Mouse (Mus musculus) midbrain, embryonic 10.5 days (tissue): ENCODE data around the gene Napepld. TPM values are rescaled to one million over a fixed set of nuclear protein-coding genes. Genes with fewer than 3 reads are reported as not detected.
"Not testable (repeated sequence)": the region's sequence is repeated elsewhere in the genome, so short reads cannot be mapped to it uniquely, and the experiment has no call there.

Experiments used
- DNase-seq: peaks from one replicate; pipeline ENCODE4 v3.0.0-alpha.2; 2017; ENCODE audit warnings: low spot score
- H3K27ac ChIP-seq: fragments of 300-500 bp; sonication (generic); replicated peaks from 2 replicates; pipeline ENCODE4 v1.5.1; 2016; ENCODE audit warnings: mild to moderate bottlenecking
- H3K27me3 ChIP-seq: fragments of 300-500 bp; sonication (generic); 2 replicates; pipeline ENCODE4 v1.6.1; 2016; ENCODE audit warnings: low read depth, mild to moderate bottlenecking; ENCODE audit not compliant: poor library complexity, severe bottlenecking
- H3K36me3 ChIP-seq: fragments of 300-500 bp; sonication (generic); 2 replicates; pipeline ENCODE4 v1.6.1; 2016; ENCODE audit warnings: mild to moderate bottlenecking, moderate library complexity
- H3K4me1 ChIP-seq: fragments of 300-500 bp; sonication (generic); 2 replicates; pipeline ENCODE4 v1.6.1; 2016
- H3K4me3 ChIP-seq: fragments of 300-500 bp; sonication (generic); 2 replicates; pipeline ENCODE4 v1.5.1; 2016; ENCODE audit warnings: mild to moderate bottlenecking, moderate library complexity
- H3K9me3 ChIP-seq: fragments of 300-500 bp; sonication (generic); replicated peaks from 2 replicates; pipeline ENCODE4 v1.6.1; 2016; ENCODE audit warnings: mild to moderate bottlenecking
- WGBS: fragments of 180-500 bp; shearing (Covaris S2); methylation state at CpG from one replicate; pipeline ENCODE4 v1.1.7; 2016; 5-methylcytosine and 5-hydroxymethylcytosine counted together
- polyA plus RNA-seq: library from polyadenylated mRNA; unstranded; fragments of >200 nt; fragmentation: Nextera tagmentation; extraction: Ambion mirVana; gene quantifications from 2 replicates; pipeline ENCODE4 v1.2.1, GENCODE M21; 2016

Napepld gene
- polyA plus RNA-seq, 1 experiment from 2014 or later: 10.4 TPM

DNA sequence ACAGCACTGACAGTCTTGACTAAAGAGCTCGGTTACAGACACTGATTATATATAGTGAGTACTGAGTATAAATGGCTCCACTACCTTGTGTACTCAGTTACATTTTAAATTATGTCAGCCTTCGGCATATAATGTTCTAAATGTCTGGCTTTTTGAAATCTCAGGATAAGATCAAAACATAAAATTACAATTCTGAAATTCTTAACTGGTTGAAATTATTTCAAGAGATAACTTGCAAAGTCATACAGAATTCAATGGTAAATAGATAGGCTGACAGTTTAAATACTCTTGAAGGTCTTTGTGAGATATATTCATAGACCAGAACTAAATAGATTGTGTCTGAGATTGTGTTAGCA lies 791 bp upstream of the Napepld start:
- WGBS: 61% methylated on average over 2 of the region's 2 CpGs
- Histone ChIP-seq H3K9me3 (no peaks in the 10 kb centered on the region), H3K4me1 (peaks cover 21% of the 10 kb centered on the region), H3K27me3 (no peaks in the 10 kb centered on the region), H3K27ac (peak overlapping the region; percentile 99), H3K4me3 (peak overlapping the region; percentile 72), H3K36me3 (0 out of 2 replicates have a peak, but pooled peaks cover 4% of the 10 kb centered on the region)
- DNase-seq: no peak

DNA sequence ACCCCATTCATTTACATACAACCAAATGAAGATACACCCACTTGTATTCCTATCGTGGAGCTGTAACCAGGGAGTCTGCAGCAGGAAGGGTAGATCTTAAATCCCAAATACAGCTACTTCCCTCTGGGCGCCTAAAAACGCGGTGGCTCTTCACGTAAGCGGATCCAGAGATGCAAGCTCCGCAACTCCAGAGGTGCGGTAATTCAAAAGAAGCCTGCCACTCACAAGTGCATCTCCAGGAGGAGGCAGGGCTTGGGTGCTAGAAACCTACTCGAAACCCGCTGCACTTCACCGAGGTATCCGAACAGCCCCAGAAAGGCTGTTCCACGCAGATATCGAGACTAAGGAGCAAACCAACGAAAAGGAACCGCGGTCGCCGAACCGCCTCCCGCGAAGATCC lies 262 bp downstream of the Napepld start:
- Histone ChIP-seq H3K27me3 (no peaks in the 10 kb centered on the region), H3K27ac (peak overlapping the region; percentile 99), H3K36me3 (0 out of 2 replicates have a peak, but pooled peaks cover 4% of the 10 kb centered on the region), H3K4me1 (peaks cover 21% of the 10 kb centered on the region), H3K9me3 (no peaks in the 10 kb centered on the region), H3K4me3 (peak overlapping the region; percentile 72)
- under 1% methylated on average over 22 of the region's 22 CpGs for WGBS
- DNase-seq: no peak

DNA sequence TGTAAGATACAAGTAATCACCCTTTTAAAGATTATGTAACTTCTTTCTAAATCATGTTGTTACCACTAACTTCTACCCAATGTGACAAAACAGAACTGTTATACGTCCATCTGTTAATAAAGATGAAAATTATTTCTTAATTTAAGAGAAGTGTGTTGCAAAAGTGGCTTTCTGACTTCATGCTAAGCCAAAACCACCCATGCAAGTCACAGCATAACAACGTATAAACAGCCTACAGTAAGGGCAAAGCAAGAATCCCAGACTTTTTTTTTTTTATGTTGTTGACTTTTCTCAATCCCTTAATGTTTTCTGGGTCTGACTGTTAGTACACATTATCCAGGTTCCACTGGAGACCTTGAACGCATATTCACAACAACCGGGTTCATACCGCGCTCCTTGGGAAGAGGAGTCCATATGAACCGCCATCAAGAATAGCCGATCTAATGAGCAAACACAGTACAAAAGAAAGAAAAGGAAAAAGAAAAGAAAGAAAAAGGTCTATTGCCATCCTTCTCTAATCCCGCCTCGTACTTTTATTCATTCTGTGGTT lies 849 bp downstream of the Napepld start:
- WGBS: 13% methylated on average over 10 of the region's 10 CpGs
- no peak for DNase-seq
- Histone ChIP-seq H3K27me3 (no peaks in the 10 kb centered on the region), H3K4me1 (peaks cover 21% of the 10 kb centered on the region), H3K27ac (peak overlapping the region; percentile 99), H3K4me3 (peak overlapping the region; percentile 72), H3K36me3 (0 out of 2 replicates have a peak, but pooled peaks cover 4% of the 10 kb centered on the region), H3K9me3 (no peaks in the 10 kb centered on the region)

DNA sequence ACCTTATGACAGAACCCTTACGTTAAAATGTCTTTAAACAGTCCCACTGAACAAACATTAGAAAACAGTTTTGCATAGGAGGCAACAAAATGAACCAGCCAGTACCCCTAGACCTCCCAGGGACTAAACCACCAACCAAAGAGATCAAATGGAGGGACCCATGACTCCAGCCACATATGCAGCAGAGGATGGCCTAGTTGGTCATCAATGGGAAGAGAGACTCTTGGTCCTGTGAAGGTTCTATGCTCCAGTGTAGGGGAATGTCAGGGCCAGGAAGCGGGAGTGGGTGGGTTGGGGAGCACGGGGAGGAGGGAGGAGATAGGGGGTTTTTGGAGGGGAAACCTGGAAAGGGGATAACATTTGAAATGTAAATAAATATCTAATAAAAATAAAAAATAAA lies 1.6 kb downstream of the Napepld start:
- not testable (repeated sequence) for DNase-seq

DNA sequence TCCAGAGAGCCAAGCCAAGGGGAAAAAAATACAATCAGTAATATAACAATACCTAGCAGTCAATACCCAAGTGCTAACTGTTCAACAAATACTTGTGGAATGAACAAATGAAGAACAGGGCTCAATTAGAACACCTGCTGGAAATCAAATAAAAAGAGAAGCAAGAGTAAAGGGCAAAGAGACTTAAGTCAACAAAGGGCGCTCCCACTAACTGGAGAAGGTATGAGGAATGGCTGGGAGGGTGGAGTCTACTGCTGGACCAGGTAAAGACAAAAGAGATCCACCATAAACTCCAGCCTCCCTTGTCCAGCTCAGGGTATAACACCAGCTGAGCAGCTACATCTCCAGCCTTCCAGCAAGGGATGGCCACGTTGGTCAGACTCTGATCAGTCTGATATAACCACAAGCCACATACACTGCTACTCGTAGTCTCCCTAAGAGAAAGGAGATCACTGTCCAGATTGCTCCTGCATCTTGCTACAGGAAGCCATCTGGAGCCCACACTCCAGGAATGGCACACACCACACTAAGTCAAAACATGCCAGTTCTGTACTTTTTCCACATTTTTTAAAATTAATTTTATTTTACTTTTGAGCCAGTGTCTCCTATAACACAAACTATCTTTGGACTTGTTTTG lies 6.2 kb downstream of the Napepld start:
- no peak overlapping the region for H3K27ac ChIP-seq
- 90% methylated on average over 3 of the region's 3 CpGs for WGBS
- peaks cover 8% of the 10 kb centered on the region; the same call in 1 of the 2 replicates for H3K4me1 ChIP-seq
- 0 out of 2 replicates have a peak, but pooled peaks cover 9% of the 10 kb centered on the region for H3K36me3 ChIP-seq
- H3K9me3 ChIP-seq: no peaks in the 10 kb centered on the region
- H3K4me3 ChIP-seq: no peak overlapping the region
- H3K27me3 ChIP-seq: no peaks in the 10 kb centered on the region
- no peak for DNase-seq

More for the DNA sequence above, 1.6 kb downstream of the Napepld start:
- not testable (repeated sequence) for H3K9me3 ChIP-seq, H3K27ac ChIP-seq, H3K27me3 ChIP-seq, H3K36me3 ChIP-seq
- Histone ChIP-seq H3K4me1 (peaks cover 21% of the 10 kb centered on the region), H3K4me3 (peak overlapping the region; percentile 72; the same call in 1 of the 2 replicates)
- 92% methylated on average over 3 of the region's 3 CpGs for WGBS

DNA sequence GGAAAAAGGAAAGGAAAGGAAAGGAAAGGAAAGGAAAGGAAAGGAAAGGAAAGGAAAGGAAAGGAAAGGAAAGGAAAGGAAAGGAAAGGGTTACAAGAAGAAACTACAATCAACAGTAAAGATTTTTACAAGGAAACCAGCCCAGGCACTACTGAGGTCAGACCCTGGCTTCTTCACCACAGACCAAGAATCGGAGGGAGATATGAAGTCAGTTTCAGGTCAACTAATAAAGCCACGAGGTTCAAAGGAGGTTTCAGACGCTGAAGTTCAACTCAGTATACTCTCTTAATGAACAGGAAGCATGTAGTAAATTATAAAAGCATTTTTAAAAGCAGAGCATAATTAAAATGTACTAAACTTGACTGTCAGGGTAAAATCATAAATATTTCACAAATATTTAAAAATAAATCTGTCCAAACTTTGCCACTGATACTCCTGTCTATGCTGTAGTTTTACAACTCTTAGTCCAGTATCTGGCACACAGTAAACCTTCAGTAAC lies 7.8 kb downstream of the Napepld start:
- H3K27ac ChIP-seq: no peak overlapping the region
- DNase-seq: no peak
- WGBS: 85% methylated on average over 3 of the region's 3 CpGs

DNA sequence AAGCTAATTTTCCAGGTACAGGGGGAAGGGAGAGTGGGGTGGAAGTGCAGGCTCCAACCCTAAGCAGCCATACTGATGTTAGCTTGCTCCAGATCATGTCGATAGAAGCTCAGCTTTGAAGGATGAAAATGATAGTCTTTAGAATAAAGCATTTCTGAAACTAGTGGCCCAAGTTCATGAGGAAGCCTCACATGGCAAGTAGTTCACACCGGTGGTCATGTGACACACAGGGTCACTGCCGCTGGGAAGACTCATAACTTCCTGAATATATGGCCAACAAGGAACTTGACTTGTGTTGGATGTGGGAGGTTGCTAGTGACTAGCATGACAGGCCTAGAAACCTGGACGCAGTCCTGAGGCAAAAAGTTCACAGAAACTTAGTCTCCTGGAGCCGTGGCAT lies 9.0 kb downstream of the Napepld start:
- Histone ChIP-seq H3K36me3 (peaks cover 20% of the 10 kb centered on the region), H3K4me1 (no peaks in the 10 kb centered on the region), H3K27me3 (no peaks in the 10 kb centered on the region), H3K4me3 (no peak overlapping the region), H3K27ac (no peak overlapping the region), H3K9me3 (peaks cover 2% of the 10 kb centered on the region; the same call in 1 of the 2 replicates)
- WGBS: 93% methylated on average over 5 of the region's 5 CpGs
- no peak for DNase-seq

More for the DNA sequence above, 7.8 kb downstream of the Napepld start:
- Histone ChIP-seq H3K9me3 (peaks cover 2% of the 10 kb centered on the region; the same call in 1 of the 2 replicates), H3K27me3 (no peaks in the 10 kb centered on the region), H3K36me3 (peaks cover 19% of the 10 kb centered on the region), H3K4me3 (no peak overlapping the region), H3K4me1 (0 out of 2 replicates have a peak, but pooled peaks cover 2% of the 10 kb centered on the region)

DNA sequence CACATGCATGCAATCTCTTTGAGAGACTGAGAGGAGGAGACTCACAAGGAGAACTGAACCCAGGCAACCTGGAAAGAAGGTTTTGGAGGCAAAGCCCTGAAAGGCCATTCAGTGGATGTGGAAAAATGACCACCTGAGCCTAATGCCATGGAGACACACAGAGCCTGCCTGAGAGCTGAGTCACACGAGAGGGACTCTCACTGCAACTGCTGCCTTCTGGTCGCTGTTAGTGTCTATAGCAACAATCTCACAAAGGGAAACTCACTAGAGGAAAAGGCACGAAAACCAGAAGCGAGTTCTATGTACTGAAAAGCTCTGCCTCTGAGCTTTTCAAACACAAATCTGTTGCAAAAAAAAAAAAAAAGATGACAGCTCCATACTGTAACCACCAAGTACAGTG lies 14.2 kb downstream of the Napepld start:
- DNase-seq: no peak
- WGBS: 78% methylated on average over 4 of the region's 4 CpGs
- H3K36me3 ChIP-seq: peaks cover 59% of the 10 kb centered on the region

DNA sequence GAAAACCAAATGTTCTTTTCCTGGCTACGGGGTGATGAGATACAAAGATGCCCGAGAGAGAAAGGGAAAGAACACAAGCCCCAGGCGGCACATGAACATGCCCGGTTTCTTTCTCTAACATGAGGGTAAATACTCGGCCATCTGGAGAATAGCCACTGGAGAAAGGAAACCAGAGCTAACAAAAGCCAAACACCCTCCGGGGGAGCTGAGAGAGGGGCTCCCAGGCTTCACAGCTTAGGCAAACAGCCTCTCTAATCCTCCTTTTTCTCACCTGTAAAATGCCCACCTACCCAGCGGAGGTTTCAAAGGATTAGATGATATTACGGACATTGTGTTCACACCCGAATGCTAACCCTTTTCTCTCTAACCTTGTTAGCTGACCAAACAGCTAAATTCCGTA lies 16.2 kb downstream of the Napepld start:
- no peak for DNase-seq
- Histone ChIP-seq H3K9me3 (peaks cover 9% of the 10 kb centered on the region; the same call in 1 of the 2 replicates), H3K27ac (no peak overlapping the region), H3K27me3 (no peaks in the 10 kb centered on the region), H3K4me1 (no peaks in the 10 kb centered on the region), H3K36me3 (peaks cover 74% of the 10 kb centered on the region), H3K4me3 (no peak overlapping the region)
- 70% methylated on average over 10 of the region's 10 CpGs for WGBS

More for the DNA sequence above, 14.2 kb downstream of the Napepld start:
- peaks cover 9% of the 10 kb centered on the region; the same call in 1 of the 2 replicates for H3K9me3 ChIP-seq
- H3K27me3 ChIP-seq: no peaks in the 10 kb centered on the region
- H3K4me1 ChIP-seq: no peaks in the 10 kb centered on the region
- H3K27ac ChIP-seq: no peak overlapping the region
- no peak overlapping the region for H3K4me3 ChIP-seq

DNA sequence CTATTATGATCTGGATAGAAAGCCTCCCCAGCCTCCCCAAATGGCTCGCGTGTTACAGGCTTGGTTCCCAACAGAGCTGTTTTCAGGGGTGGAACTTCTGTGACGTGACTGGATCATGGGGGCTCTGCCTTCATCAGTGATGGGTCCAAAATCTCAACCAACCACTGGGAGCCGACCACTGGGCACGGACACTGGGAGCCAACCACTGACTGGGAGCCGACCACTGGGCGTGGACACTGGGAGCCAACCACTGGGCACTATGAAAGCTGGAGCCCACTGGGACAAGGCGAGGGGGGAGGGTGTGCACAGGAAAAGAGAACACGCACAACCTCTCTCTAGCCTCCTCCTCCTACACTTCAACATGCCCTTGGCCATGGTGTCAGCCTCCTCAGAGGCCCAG lies 17.4 kb downstream of the Napepld start:
- no peaks in the 10 kb centered on the region for H3K4me1 ChIP-seq
- H3K9me3 ChIP-seq: peaks cover 7% of the 10 kb centered on the region; the same call in 1 of the 2 replicates
- H3K27me3 ChIP-seq: no peaks in the 10 kb centered on the region
- 94% methylated on average over 9 of the region's 9 CpGs for WGBS
- peaks cover 76% of the 10 kb centered on the region for H3K36me3 ChIP-seq
- no peak overlapping the region for H3K27ac ChIP-seq
- H3K4me3 ChIP-seq: no peak overlapping the region
- no peak for DNase-seq

DNA sequence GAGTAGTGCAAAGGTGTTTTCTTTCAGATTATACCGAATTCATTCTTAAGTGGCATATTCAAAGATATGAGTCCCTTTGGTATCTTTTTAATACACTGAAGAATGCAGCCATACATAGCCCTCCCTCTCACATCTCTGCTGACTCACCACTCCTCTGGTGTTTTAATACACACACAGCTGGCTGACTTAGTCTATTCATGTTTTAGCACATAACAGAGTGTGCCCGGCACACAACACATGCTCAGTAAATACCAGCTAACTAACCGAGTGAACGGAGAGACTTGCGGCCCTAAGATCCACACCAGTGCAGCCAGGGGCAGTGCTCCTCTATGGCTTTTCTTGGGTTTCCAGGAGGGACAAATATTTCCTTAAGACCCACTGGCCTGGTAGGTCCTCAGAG lies 20.3 kb downstream of the Napepld start:
- H3K27me3 ChIP-seq: no peaks in the 10 kb centered on the region
- WGBS: 95% methylated on average over 5 of the region's 5 CpGs
- H3K9me3 ChIP-seq: peaks cover 10% of the 10 kb centered on the region; the same call in 1 of the 2 replicates
- H3K4me1 ChIP-seq: no peaks in the 10 kb centered on the region
- no peak for DNase-seq
- peaks cover 90% of the 10 kb centered on the region for H3K36me3 ChIP-seq
- H3K4me3 ChIP-seq: no peak overlapping the region
- H3K27ac ChIP-seq: no peak overlapping the region

DNA sequence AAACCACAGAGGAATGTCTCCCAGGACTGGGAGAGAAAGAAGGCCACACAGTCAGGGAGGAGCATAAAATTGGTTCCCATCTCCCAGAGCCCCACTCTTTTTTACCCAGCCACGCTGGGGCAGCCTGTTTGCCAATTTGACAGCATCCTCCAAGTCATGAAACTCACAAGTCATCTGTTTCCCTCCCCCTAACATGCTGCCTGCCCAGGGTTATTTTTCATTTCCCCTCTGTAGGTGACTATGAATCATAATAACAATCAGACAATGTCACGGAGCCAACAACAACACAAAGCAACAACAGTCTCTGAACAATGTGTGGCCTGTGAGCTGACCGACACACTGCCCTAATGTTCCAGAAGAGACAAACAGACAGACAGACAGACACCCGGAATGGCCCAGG lies 21.2 kb downstream of the Napepld start:
- no peak for DNase-seq
- Histone ChIP-seq H3K27me3 (no peaks in the 10 kb centered on the region), H3K27ac (no peak overlapping the region), H3K9me3 (peaks cover 9% of the 10 kb centered on the region; the same call in 1 of the 2 replicates), H3K4me1 (no peaks in the 10 kb centered on the region), H3K36me3 (peaks cover 94% of the 10 kb centered on the region), H3K4me3 (no peak overlapping the region)
- WGBS: 87% methylated on average over 4 of the region's 4 CpGs

DNA sequence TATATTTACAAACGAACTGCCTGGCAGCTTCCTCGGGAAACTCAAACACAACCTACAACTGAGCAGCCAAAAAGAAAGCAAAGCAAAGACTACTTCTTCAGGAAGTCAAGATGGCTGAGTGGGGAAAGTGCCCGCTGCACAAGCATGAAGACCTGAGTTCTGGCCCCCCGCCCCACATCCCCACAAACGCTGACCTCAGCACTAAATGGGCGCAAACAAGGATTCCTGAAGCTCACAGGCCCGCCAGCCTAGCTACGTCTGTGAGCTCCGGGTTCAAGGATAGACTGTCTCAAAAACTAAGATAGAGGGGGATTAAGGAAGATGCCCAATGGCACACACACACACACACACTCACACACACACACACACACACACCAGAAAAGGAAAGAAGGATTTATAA lies 22.8 kb downstream of the Napepld start:
- Histone ChIP-seq H3K36me3 (peaks cover 93% of the 10 kb centered on the region), H3K4me3 (no peak overlapping the region), H3K27me3 (no peaks in the 10 kb centered on the region), H3K27ac (no peak overlapping the region), H3K4me1 (no peaks in the 10 kb centered on the region), H3K9me3 (0 out of 2 replicates have a peak, but pooled peaks cover 3% of the 10 kb centered on the region)
- WGBS: 90% methylated on average over 9 of the region's 9 CpGs
- no peak for DNase-seq
